Mouse (Mus musculus): Measurements from ENCODE around the gene Pappa2. TPM values are rescaled to one million over a fixed set of nuclear protein-coding genes. Genes with fewer than 3 reads are reported as not detected.

Gene Pappa2
- polyA plus RNA-seq, 1 experiment, result 1.3 TPM

GRCm38 (mm10) chr1:158748356-158749096 is 231.8 kb downstream of the Pappa2 start:
- Histone ChIP-seq H3K9me3 (replicated peaks; ENCODE audit: control insufficient read depth, insufficient read depth, low read length, poor library complexity, severe bottlenecking) (no peaks in the 10 kb centered on the region), H3K4me1 (ENCODE audit: control insufficient read depth, insufficient read depth, low read length) (no peaks in the 10 kb centered on the region), H3K36me3 (ENCODE audit: control insufficient read depth, insufficient read depth, low read length, poor library complexity, severe bottlenecking) (no peaks in the 10 kb centered on the region), H3K9ac (ENCODE audit: low read depth, poor library complexity, severe bottlenecking) (no peak overlapping the region), H3K27ac (ENCODE audit: insufficient read depth, low read length) (no peak overlapping the region), H3K27me3 (ENCODE audit: control insufficient read depth, insufficient read depth, low read length, poor library complexity, severe bottlenecking) (no peaks in the 10 kb centered on the region), H3K4me3 (ENCODE audit: low read depth, low read length) (no peak overlapping the region)
- TF ChIP-seq POLR2A (IDR thresholded peaks at IDR 0.05; ENCODE audit: insufficient read depth, low read length) (no peak), CTCF (IDR thresholded peaks at IDR 0.05; ENCODE audit: low read depth, low read length) (no peak), EP300 (IDR thresholded peaks at IDR 0.05; ENCODE audit: insufficient read depth, low read depth, low read length) (no peak)

- H3K9ac ChIP-seq (ENCODE audit: low read depth, poor library complexity, severe bottlenecking), result no peak overlapping the region
- no peak overlapping the region for H3K27ac ChIP-seq (ENCODE audit: insufficient read depth, low read length)
- no peaks in the 10 kb centered on the region for H3K27me3 ChIP-seq (ENCODE audit: control insufficient read depth, insufficient read depth, low read length, poor library complexity, severe bottlenecking)
- H3K36me3 ChIP-seq (ENCODE audit: control insufficient read depth, insufficient read depth, low read length, poor library complexity, severe bottlenecking), result no peaks in the 10 kb centered on the region
- TF ChIP-seq EP300 (IDR thresholded peaks at IDR 0.05; ENCODE audit: insufficient read depth, low read depth, low read length) (no peak), POLR2A (IDR thresholded peaks at IDR 0.05; ENCODE audit: insufficient read depth, low read length) (no peak), CTCF (IDR thresholded peaks at IDR 0.05; ENCODE audit: low read depth, low read length) (no peak)
- no peak overlapping the region for H3K4me3 ChIP-seq (ENCODE audit: low read depth, low read length)
- no peaks in the 10 kb centered on the region for H3K9me3 ChIP-seq (replicated peaks; ENCODE audit: control insufficient read depth, insufficient read depth, low read length, poor library complexity, severe bottlenecking)
- H3K4me1 ChIP-seq (ENCODE audit: control insufficient read depth, insufficient read depth, low read length), result no peaks in the 10 kb centered on the region
Observed at GRCm38 (mm10) chr1:158741449-158741848, 238.8 kb downstream of the Pappa2 start.

- Histone ChIP-seq H3K9ac (ENCODE audit: low read depth, poor library complexity, severe bottlenecking) (no peak overlapping the region), H3K27ac (ENCODE audit: insufficient read depth, low read length) (no peak overlapping the region)
- TF ChIP-seq EP300 (IDR thresholded peaks at IDR 0.05; ENCODE audit: insufficient read depth, low read depth, low read length) (no peak), CTCF (IDR thresholded peaks at IDR 0.05; ENCODE audit: low read depth, low read length) (no peak), POLR2A (IDR thresholded peaks at IDR 0.05; ENCODE audit: insufficient read depth, low read length) (no peak)
Observed at GRCm38 (mm10) chr1:158740949-158741348, 239.3 kb downstream of the Pappa2 start.

GRCm38 (mm10) chr1:158740161-158740766 is 240.0 kb downstream of the Pappa2 start:
- Histone ChIP-seq H3K9ac (ENCODE audit: low read depth, poor library complexity, severe bottlenecking) (no peak overlapping the region), H3K27me3 (ENCODE audit: control insufficient read depth, insufficient read depth, low read length, poor library complexity, severe bottlenecking) (no peaks in the 10 kb centered on the region), H3K4me3 (ENCODE audit: low read depth, low read length) (no peak overlapping the region), H3K9me3 (replicated peaks; ENCODE audit: control insufficient read depth, insufficient read depth, low read length, poor library complexity, severe bottlenecking) (no peaks in the 10 kb centered on the region), H3K4me1 (ENCODE audit: control insufficient read depth, insufficient read depth, low read length) (no peaks in the 10 kb centered on the region), H3K36me3 (ENCODE audit: control insufficient read depth, insufficient read depth, low read length, poor library complexity, severe bottlenecking) (no peaks in the 10 kb centered on the region), H3K27ac (ENCODE audit: insufficient read depth, low read length) (no peak overlapping the region)
- no peak for TF ChIP-seq EP300 (IDR thresholded peaks at IDR 0.05; ENCODE audit: insufficient read depth, low read depth, low read length)
- no peak for TF ChIP-seq CTCF (IDR thresholded peaks at IDR 0.05; ENCODE audit: low read depth, low read length)

More at GRCm38 (mm10) chr1:158740949-158741348, 239.3 kb downstream of the Pappa2 start:
- H3K36me3 ChIP-seq (ENCODE audit: control insufficient read depth, insufficient read depth, low read length, poor library complexity, severe bottlenecking), result no peaks in the 10 kb centered on the region
- no peaks in the 10 kb centered on the region for H3K9me3 ChIP-seq (replicated peaks; ENCODE audit: control insufficient read depth, insufficient read depth, low read length, poor library complexity, severe bottlenecking)
- no peak overlapping the region for H3K4me3 ChIP-seq (ENCODE audit: low read depth, low read length)
- no peaks in the 10 kb centered on the region for H3K4me1 ChIP-seq (ENCODE audit: control insufficient read depth, insufficient read depth, low read length)
- no peaks in the 10 kb centered on the region for H3K27me3 ChIP-seq (ENCODE audit: control insufficient read depth, insufficient read depth, low read length, poor library complexity, severe bottlenecking)

GRCm38 (mm10) chr1:158739132-158739919 is 241.0 kb downstream of the Pappa2 start:
- Histone ChIP-seq H3K27ac (ENCODE audit: insufficient read depth, low read length) (no peak overlapping the region), H3K4me1 (ENCODE audit: control insufficient read depth, insufficient read depth, low read length) (no peaks in the 10 kb centered on the region), H3K9ac (ENCODE audit: low read depth, poor library complexity, severe bottlenecking) (no peak overlapping the region), H3K27me3 (ENCODE audit: control insufficient read depth, insufficient read depth, low read length, poor library complexity, severe bottlenecking) (no peaks in the 10 kb centered on the region), H3K4me3 (ENCODE audit: low read depth, low read length) (no peak overlapping the region), H3K9me3 (replicated peaks; ENCODE audit: control insufficient read depth, insufficient read depth, low read length, poor library complexity, severe bottlenecking) (no peaks in the 10 kb centered on the region), H3K36me3 (ENCODE audit: control insufficient read depth, insufficient read depth, low read length, poor library complexity, severe bottlenecking) (no peaks in the 10 kb centered on the region)
- TF ChIP-seq CTCF (IDR thresholded peaks at IDR 0.05; ENCODE audit: low read depth, low read length) (no peak), EP300 (IDR thresholded peaks at IDR 0.05; ENCODE audit: insufficient read depth, low read depth, low read length) (no peak)
